Mouse (Mus musculus) CH12.LX (cell line): ENCODE measurements around the gene Limk2. TPM values are rescaled to one million over a fixed set of nuclear protein-coding genes. Genes with fewer than 3 reads are reported as not detected.

Source experiments
- DNase-seq: peaks from one replicate; pipeline ENCODE4 v3.0.0-alpha.2; 2013; ENCODE audit errors: extremely low read depth
- H3K27ac ChIP-seq: 2 replicates; pipeline ENCODE4 v1.5.1; 2012; ENCODE audit warnings: low read depth, mild to moderate bottlenecking, control low read depth, moderate library complexity; ENCODE audit not compliant: insufficient read depth
- H3K27me3 ChIP-seq: replicated peaks from 2 replicates; pipeline ENCODE3; 2012; ENCODE audit warnings: inconsistent platforms
- H3K36me3 ChIP-seq, 2 experiments: replicated peaks in 1 of 2; 2 replicates each; pipeline versions ENCODE3 to v1.6.1; 2012; ENCODE audit warnings: inconsistent platforms in 1 of 2, low read length in 1 of 2, mild to moderate bottlenecking in 1 of 2, mixed read lengths in 1 of 2, moderate library complexity in 1 of 2; ENCODE audit not compliant: control insufficient read depth in 1 of 2, insufficient read depth in 1 of 2
- H3K4me1 ChIP-seq, 2 experiments: 2 replicates each; pipeline ENCODE4 v1.6.1; 2012; ENCODE audit warnings: inconsistent platforms in 1 of 2, moderate library complexity in 1 of 2; ENCODE audit not compliant: insufficient read depth in 2 of 2, control insufficient read depth in 1 of 2
- H3K4me2 ChIP-seq: 2 replicates; pipeline ENCODE4 v1.6.1; 2012; ENCODE audit warnings: low read depth, mild to moderate bottlenecking, control low read depth; ENCODE audit not compliant: poor library complexity, insufficient read depth, severe bottlenecking
- H3K4me3 ChIP-seq, 3 experiments: fragments of 150-350 bp in 1 of 3; sonication (generic) in 1 of 3; replicated peaks in 1 of 3; 2 replicates each; pipeline versions ENCODE3 to v1.5.1; 2011 to 2012; ENCODE audit warnings: low read depth in 2 of 3, low read length in 2 of 3, mild to moderate bottlenecking in 2 of 3, moderate library complexity in 2 of 3, control low read depth in 1 of 3, improper control_type of control experiment in 1 of 3, inconsistent platforms in 1 of 3, mixed read lengths in 1 of 3; ENCODE audit not compliant: poor library complexity in 1 of 3
- H3K79me2 ChIP-seq: replicated peaks from 2 replicates; pipeline ENCODE4 v1.6.1; 2012; ENCODE audit warnings: mild to moderate bottlenecking, moderate library complexity; ENCODE audit not compliant: control insufficient read depth, poor library complexity, insufficient read depth, severe bottlenecking; ENCODE audit errors: extremely low read depth
- H3K9ac ChIP-seq: 2 replicates; pipeline ENCODE4 v1.6.1; 2012; ENCODE audit warnings: low read depth, mild to moderate bottlenecking, control low read depth, moderate library complexity; ENCODE audit not compliant: insufficient read depth
- H3K9me3 ChIP-seq: replicated peaks from 2 replicates; pipeline ENCODE3; 2012; ENCODE audit warnings: low read length, inconsistent platforms, mixed read lengths
- CHD1 ChIP-seq: IDR thresholded peaks from 2 replicates; pipeline ENCODE4 v1.6.1; 2012; ENCODE audit warnings: low read depth, low read length, improper control_type of control experiment, inconsistent platforms
- CTCF ChIP-seq, 2 experiments: IDR thresholded peaks in 1 of 2; conservative IDR thresholded peaks in 1 of 2; 2 replicates each; pipeline ENCODE4 v1.5.1; 2011 to 2012; ENCODE audit warnings: low read depth in 2 of 2, low read length in 2 of 2, improper control_type of control experiment in 1 of 2, inconsistent platforms in 1 of 2, mild to moderate bottlenecking in 1 of 2, moderate library complexity in 1 of 2
- E2F4 ChIP-seq: IDR thresholded peaks from 2 replicates; pipeline ENCODE4 v1.6.1; 2011; ENCODE audit warnings: low read depth, low read length, improper control_type of control experiment; ENCODE audit not compliant: insufficient replicate concordance
- ELF1 ChIP-seq: IDR thresholded peaks from 2 replicates; pipeline ENCODE4 v1.6.1; 2014; ENCODE audit warnings: low read depth, mild to moderate bottlenecking, inconsistent platforms, low read length, improper control_type of control experiment
- EP300 ChIP-seq: IDR thresholded peaks from 2 replicates; pipeline ENCODE4 v1.6.1; 2011; ENCODE audit warnings: low read length, improper control_type of control experiment
- HCFC1 ChIP-seq: IDR thresholded peaks from 2 replicates; pipeline ENCODE4 v1.6.1; 2012; ENCODE audit warnings: low read depth, mild to moderate bottlenecking, inconsistent platforms, low read length, improper control_type of control experiment
- IRF4 ChIP-seq: IDR thresholded peaks from 2 replicates; pipeline ENCODE4 v1.6.1; 2014; ENCODE audit warnings: low read depth, mild to moderate bottlenecking, inconsistent platforms, low read length, improper control_type of control experiment
- JUN ChIP-seq: IDR thresholded peaks from 2 replicates; pipeline ENCODE4 v1.6.1; 2011; ENCODE audit warnings: low read depth, mild to moderate bottlenecking, low read length, improper control_type of control experiment, moderate library complexity; ENCODE audit not compliant: insufficient read depth
- JUND ChIP-seq: conservative IDR thresholded peaks from 2 replicates; pipeline ENCODE4 v1.6.1; 2011; ENCODE audit warnings: low read depth, low read length, improper control_type of control experiment
- MAX ChIP-seq: IDR thresholded peaks from 2 replicates; pipeline ENCODE4 v1.6.1; 2011; ENCODE audit warnings: low read length, improper control_type of control experiment
- MEF2A ChIP-seq: IDR thresholded peaks from 2 replicates; pipeline ENCODE4 v1.6.1; 2014; ENCODE audit warnings: low read depth, mild to moderate bottlenecking, inconsistent platforms, low read length, improper control_type of control experiment, borderline replicate concordance
- MXI1 ChIP-seq: IDR thresholded peaks from 2 replicates; pipeline ENCODE4 v1.6.1; 2011; ENCODE audit warnings: mild to moderate bottlenecking, low read depth, low read length, improper control_type of control experiment
- MYC ChIP-seq: IDR thresholded peaks from 2 replicates; pipeline ENCODE4 v1.6.1; 2011; ENCODE audit warnings: low read depth, mild to moderate bottlenecking, improper control_type of control experiment, low read length
- NELFE ChIP-seq: IDR thresholded peaks from 2 replicates; pipeline ENCODE4 v1.6.1; 2011; ENCODE audit warnings: low read depth, low read length, improper control_type of control experiment
- POLR2A ChIP-seq: IDR thresholded peaks from 2 replicates; pipeline ENCODE4 v1.6.1; 2011; ENCODE audit warnings: low read depth, mild to moderate bottlenecking, improper control_type of control experiment, low read length
- RAD21 ChIP-seq: IDR thresholded peaks from 2 replicates; pipeline ENCODE4 v1.6.1; 2011; ENCODE audit warnings: low read depth, mild to moderate bottlenecking, low read length, improper control_type of control experiment, moderate library complexity
- SMC3 ChIP-seq: IDR thresholded peaks from 2 replicates; pipeline ENCODE4 v1.6.1; 2011; ENCODE audit warnings: low read depth, low read length, improper control_type of control experiment
- TBP ChIP-seq: conservative IDR thresholded peaks from 2 replicates; pipeline ENCODE4 v1.6.1; 2011; ENCODE audit warnings: low read depth, low read length, improper control_type of control experiment
- USF1 ChIP-seq: IDR thresholded peaks from 2 replicates; pipeline ENCODE4 v1.6.1; 2014; ENCODE audit warnings: low read depth, mild to moderate bottlenecking, inconsistent platforms, low read length, improper control_type of control experiment
- USF2 ChIP-seq: conservative IDR thresholded peaks from 2 replicates; pipeline ENCODE4 v1.6.1; 2011; ENCODE audit warnings: low read depth, low read length, improper control_type of control experiment
- ZC3H11A ChIP-seq: IDR thresholded peaks from 2 replicates; pipeline ENCODE4 v1.6.1; 2012; ENCODE audit warnings: low read depth, mild to moderate bottlenecking, inconsistent platforms, low read length, improper control_type of control experiment
- ZKSCAN1 ChIP-seq: IDR thresholded peaks from 2 replicates; pipeline ENCODE4 v1.6.1; 2012; ENCODE audit warnings: low read depth, inconsistent platforms, low read length, improper control_type of control experiment, borderline replicate concordance
- ZNF384 ChIP-seq: IDR thresholded peaks from 2 replicates; pipeline ENCODE4 v1.6.1; 2012; ENCODE audit warnings: low read depth, low read length, improper control_type of control experiment, inconsistent platforms
- dilution Hi-C: fragments of 300-500 bp; cut with MboI; formaldehyde crosslinking; loops from 2 replicates; pipeline ENCODE4 v1.14.3; 2020; ENCODE audit warnings: low sequenced_read_pairs; ENCODE audit not compliant: extremely low pct_unique_long_range_greater_than_20kb, extremely low pct_ligation_motif_present
- in situ Hi-C: fragments of 300-500 bp; cut with MboI; formaldehyde crosslinking; loops from 3 replicates; pipeline ENCODE4 v1.14.3; 2019; ENCODE audit warnings: low sequenced_read_pairs, low pct_ligation_motif_present, low pct_unique_long_range_greater_than_20kb, mixed read lengths
- polyA plus RNA-seq: library from polyadenylated mRNA; unstranded; fragments of >175 nt; gene quantifications from 2 replicates; pipeline ENCODE4 v1.2.1, GENCODE M21; 2012; ENCODE audit warnings: low read depth; ENCODE audit not compliant: insufficient read length
- total RNA-seq, 2 experiments: library from RNA; depleted of rRNA; stranded (reverse); fragments of 300-350 nt in 1 of 2; fragments of >200 nt in 1 of 2; gene quantifications; 2 replicates each; pipeline ENCODE4 v1.2.3; 2012 to 2014

Gene Limk2
- total and polyA plus RNA-seq, 3 experiments, result 41.5 to 64.0 (median 46.1) TPM

DNA sequence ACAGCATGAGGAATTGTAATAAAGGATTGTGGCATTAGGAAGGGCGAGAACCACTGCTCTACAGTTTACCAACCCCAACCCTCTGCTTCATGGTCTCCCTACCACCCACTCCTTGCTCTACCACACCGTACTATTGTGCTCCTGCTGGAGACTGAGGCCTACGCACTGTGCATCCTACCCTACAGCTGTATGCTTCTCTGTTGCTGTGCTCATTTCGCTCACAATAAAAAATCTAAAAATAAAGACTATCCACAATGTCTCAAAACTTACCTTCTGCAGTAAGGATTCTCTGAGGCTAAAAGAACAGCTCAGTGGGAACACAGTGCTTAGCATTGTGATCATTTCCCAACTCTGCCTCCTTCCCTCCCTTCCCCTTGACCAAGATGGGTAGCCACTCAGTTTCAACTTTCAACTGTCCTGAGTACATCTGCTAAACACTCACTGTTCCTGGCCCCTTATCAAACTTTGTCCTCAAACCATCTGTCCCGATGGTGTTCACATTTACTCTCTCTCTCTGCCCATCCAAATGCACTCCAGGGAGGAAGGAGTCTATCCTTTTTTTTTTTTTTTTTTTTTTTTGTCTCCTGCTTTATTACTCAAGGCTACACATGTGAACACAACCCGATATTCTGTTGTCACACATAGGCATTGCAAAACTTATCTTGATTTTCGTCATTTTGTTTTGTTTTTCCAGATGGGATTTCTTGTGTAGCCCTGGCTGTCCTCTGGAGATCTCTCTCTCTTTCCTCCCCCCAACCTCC, 4.5 kb downstream of the Limk2 start:
- dilution Hi-C loops, result no loop called here
- Histone ChIP-seq H3K4me3 (no peak overlapping the region), H3K27ac (no peak overlapping the region), H3K27me3 (no peaks in the 10 kb centered on the region), H3K9me3 (no peaks in the 10 kb centered on the region), H3K9ac (no peak overlapping the region), H3K36me3 (peaks cover 0 to 52% of the 10 kb centered on the region in 2 experiments), H3K4me2 (no peak overlapping the region)
- DNase-seq, result no peak
- no peak for TF ChIP-seq JUN
- no peak for TF ChIP-seq MXI1
- no peak for TF ChIP-seq ZC3H11A
- no peak for TF ChIP-seq CHD1
- no peak for TF ChIP-seq EP300
- TF ChIP-seq ELF1, result no peak
- TF ChIP-seq E2F4, result no peak
- no peak for TF ChIP-seq JUND
- TF ChIP-seq TBP, result no peak
- no peak for TF ChIP-seq MAX
- no peak for TF ChIP-seq ZKSCAN1
- TF ChIP-seq POLR2A, result no peak
- no peak for TF ChIP-seq MEF2A
- TF ChIP-seq MYC, result no peak
- TF ChIP-seq, all 38 proteins: peak for 0
- in situ Hi-C loops, result no loop called here
- Histone ChIP-seq H3K79me2 (peaks cover 56% of the 10 kb centered on the region), H3K4me1 (peaks cover 5 to 67% of the 10 kb centered on the region in 2 experiments; a peak in 2 of 4 replicates)

GRCm38 (mm10) chr11:3403024-3403423, 6.0 kb downstream of the Limk2 start:
- H3K36me3 ChIP-seq, result peaks cover 0 to 61% of the 10 kb centered on the region in 2 experiments
- no peak overlapping the region for H3K27ac ChIP-seq
- no peak overlapping the region for H3K4me2 ChIP-seq
- in situ Hi-C loops (no loop called here), dilution Hi-C loops (no loop called here)
- no peaks in the 10 kb centered on the region for H3K9me3 ChIP-seq
- H3K9ac ChIP-seq, result no peak overlapping the region
- no peak overlapping the region for H3K4me3 ChIP-seq
- TF ChIP-seq RAD21, result peak; percentile 8; the same call in 1 of the 2 replicates
- no peak for TF ChIP-seq USF1
- TF ChIP-seq SMC3, result peak; percentile 12; the same call in 1 of the 2 replicates
- TF ChIP-seq TBP, result no peak
- TF ChIP-seq USF2, result no peak
- no peak for TF ChIP-seq IRF4
- TF ChIP-seq JUN, result no peak
- no peak for TF ChIP-seq ZNF384
- no peak for TF ChIP-seq NELFE
- no peak for TF ChIP-seq HCFC1
- peak in 1 of 2 experiments; percentile 43; a peak in 2 of 4 replicates for TF ChIP-seq CTCF (conservative IDR thresholded peaks at IDR 0.05 in 1 of 2, IDR thresholded peaks at IDR 0.05 in 1 of 2; ENCODE audit: low read depth in 2 of 2, low read length in 2 of 2)
- no peaks in the 10 kb centered on the region for H3K27me3 ChIP-seq
- peak; percentile 65 for DNase-seq
- peaks cover 5 to 65% of the 10 kb centered on the region in 2 experiments; a peak in 2 of 4 replicates for H3K4me1 ChIP-seq
- peaks cover 56% of the 10 kb centered on the region for H3K79me2 ChIP-seq
